Mouse (Mus musculus) cerebellum, postnatal 10 days (tissue): ENCODE results near the gene Tmem131.
A peak's percentile ranks its signal among the peaks of the same experiment; 100 is the strongest.

ENCODE experiments used
- DNase-seq, 2 experiments: peaks; one replicate each; pipeline ENCODE4 v3.0.0; 2021; ENCODE audit warnings: mixed read lengths in 2 of 2

The Tmem131 gene

GRCm38 (mm10) chr1:36772198-36772934 lies 171.1 kb downstream of the Tmem131 start:
- no peak for DNase-seq

DNA sequence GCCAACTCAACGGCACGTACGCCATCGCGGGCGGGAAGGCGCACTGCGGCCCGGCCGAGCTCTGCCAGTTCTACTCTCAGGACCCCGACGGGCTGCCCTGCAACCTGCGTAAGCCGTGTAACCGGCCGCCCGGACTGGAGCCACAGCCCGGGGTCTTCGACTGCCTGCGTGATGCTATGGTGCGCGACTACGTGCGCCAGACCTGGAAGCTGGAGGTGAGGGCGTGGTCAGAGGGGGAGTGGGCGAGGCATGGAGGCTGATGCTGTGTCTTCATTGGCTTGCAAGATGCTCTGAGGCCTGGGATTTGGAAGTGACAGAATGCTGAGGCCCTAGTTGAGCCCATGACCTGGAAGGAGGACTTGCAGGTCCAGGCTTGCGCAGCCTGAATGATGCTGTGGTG lies 172.5 kb downstream of the Tmem131 start:
- peak; percentile 56 to 63 for DNase-seq

DNA sequence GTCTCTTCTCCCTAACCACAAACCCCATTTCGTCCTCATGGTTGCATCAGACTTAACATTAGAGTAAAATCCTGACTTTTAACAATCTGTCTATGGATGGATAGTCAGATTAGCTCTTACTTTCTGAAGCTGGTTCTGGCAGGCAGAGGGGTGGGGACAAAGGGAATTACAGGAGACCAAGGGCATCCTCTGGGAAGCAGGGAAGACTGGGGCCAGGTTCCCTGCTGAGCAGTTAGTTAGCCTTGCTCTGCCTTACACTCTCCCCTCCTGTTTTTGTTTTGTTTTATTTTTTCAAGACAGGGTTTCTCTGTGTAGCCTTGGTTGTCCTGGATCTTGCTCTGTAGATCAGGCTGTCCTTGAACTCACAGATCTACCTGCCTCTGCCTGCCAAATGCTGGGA lies 173.5 kb downstream of the Tmem131 start:
- DNase-seq, result no peak

DNA sequence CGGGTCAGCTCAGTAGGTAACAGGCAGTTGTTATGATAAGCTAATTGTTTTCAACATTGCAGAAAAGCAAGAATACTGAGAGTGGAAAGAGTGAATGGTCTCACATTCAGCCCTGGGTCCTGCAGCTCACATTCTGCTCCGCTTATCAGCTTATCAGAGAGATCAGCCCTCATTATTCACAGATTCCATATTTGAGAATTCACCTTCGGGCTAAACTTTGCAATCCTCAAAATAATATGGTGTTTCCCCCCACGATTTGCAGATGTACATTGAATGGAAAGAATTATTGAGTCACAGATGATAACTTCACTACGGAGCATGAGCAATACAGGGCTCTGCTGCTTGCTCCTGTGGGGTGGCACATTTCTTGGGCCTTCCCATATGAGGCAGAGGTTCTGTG lies 174.7 kb downstream of the Tmem131 start:
- no peak for DNase-seq

DNA sequence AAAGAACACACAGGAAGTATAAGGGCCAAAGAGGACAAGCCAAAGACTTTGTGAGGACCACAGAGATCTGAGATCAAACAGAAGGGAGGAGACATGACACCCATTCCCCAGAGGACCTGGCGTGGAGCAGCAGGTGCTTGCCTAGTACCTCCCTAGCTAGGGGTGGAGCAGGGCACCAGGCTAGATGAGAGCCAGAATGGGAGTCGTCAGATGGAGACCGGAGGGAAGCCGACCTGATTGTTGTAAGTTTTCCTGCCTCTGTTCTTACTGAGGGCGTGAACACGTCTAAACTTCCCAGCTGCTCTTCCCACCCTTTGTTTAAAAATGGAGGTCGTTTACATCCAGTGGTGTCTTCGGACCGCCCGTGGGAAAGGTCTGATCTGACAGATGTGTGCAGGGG lies 176.1 kb downstream of the Tmem131 start:
- DNase-seq, result no peak

DNA sequence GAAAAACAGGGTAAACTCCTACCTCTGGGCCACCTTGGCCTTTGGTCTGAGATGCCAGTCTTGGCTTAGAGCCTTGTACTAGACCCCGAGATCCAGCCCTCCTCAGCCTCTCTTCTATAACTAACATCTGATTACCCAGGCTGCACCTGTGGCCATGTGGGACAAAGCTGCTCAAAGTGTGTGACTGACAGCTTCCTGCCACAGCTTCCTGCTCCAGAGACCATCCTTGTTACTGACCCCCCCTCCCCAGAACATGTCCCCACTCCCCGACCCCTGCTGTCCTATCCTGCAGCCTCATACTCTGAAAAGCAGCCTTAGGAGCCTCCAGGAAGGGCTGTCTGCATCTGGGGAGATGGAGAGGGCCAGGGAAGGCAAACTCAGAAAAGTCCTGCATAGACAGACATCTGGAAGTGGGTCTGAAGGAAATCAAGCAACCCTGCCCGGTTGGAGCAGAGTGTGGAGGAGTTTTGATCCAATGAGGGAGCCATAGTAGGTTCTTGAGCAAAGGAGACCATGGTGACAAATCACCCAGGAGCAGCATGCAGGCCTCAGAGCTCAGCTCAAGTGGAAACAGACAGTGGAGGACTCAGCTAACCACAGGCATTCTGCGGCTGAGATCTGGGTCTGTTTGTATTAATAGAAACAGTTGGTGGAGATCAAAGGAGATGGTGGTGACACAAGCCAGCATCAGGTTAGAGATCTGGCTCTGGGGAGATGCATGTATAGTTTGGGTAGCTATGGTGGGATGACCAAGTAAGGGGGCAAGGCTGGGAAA lies 176.8 kb downstream of the Tmem131 start:
- no peak for DNase-seq

DNA sequence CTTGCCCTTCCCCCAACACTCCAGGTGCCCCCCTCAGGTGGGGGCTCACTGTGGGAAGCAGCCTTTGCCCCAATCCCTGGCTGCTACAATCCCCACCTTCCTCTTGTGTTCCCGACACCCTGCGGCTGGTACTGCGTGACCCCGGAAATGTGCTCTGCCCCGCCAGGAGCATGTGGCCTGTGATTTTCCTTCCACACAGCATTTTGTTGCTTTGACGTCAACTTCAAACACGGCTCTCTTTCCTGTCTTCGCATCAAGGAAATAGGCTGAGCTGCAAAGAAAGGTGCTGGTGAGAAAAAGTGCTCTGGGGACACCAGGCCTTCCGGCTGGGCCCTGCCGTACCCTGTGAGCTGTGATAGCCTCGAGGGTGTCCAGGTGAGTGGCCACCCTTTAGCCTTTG lies 181.9 kb downstream of the Tmem131 start, which contains the start of gene Zap70:
Gene Zap70, plus strand, starts transcription at position 231 of the 400 bp plus-strand sequence.
- no peak for DNase-seq

DNA sequence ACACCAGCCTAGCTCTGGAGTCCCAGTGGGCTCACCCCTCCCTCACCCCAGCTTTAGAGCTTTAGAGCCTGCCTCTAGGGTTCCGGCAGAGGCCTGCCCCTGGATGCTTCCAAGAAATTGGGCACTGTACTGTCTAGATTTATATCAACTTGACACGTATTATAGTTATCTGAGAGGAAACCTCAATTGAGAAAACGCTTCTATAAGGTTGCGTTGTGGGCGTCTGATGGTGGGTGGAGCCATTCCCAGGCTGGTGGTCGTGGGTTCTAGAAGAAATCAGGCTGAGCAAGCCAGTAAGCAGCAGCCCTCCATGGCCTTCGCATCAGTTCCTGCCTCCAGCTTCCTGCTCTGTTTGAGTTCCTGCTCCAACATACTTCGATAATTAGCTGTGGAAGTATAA lies 182.4 kb downstream of the Tmem131 start:
- DNase-seq, result no peak

GRCm38 (mm10) chr1:36760401-36760800 lies 183.1 kb downstream of the Tmem131 start:
- DNase-seq, result no peak

GRCm38 (mm10) chr1:36759076-36759475 lies 184.4 kb downstream of the Tmem131 start:
- no peak for DNase-seq

DNA sequence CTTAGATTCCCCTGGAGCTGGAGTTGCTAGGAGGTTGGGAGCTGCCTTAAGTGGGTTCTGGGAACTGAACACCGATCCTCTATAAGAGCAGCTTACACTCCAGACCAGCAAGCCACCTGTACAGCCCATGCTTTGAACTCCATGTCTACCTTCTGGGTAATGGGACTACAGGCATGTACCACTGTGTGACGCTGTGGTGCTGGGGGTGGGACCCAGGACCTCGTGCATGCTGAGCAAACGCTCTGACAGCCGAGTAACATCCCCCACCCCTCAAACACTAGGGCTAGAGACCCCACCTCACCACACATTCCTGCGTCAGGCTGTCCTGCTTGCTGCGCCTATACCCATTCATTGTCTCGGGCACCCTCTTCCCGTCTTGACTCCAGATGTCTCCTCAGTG lies 184.9 kb downstream of the Tmem131 start:
- no peak for DNase-seq

GRCm38 (mm10) chr1:36753932-36754675 lies 189.4 kb downstream of the Tmem131 start:
- DNase-seq, result no peak

GRCm38 (mm10) chr1:36746452-36746851 lies 197.0 kb downstream of the Tmem131 start:
- peak; percentile 72 to 83 for DNase-seq

DNA sequence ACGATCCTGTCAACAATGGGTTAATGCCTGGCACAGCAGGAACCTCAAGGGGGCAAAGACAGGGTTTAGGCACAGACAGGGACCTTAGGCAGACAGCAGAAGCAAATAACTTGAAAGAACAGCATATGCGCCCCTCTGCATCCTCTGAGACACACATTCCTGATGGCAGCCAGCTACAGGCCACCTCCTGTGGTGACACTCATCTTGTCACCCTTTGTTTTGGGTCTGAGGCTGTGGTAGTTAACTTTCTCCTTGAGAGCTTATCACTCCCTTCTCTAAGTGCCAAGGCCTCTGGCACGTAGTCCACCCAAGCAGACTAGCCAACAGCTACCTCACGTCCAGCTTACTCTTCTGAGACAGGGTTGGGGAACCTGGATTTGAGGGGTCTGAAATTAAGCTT lies 197.8 kb downstream of the Tmem131 start:
- no peak for DNase-seq

GRCm38 (mm10) chr1:36744268-36744944 lies 199.1 kb downstream of the Tmem131 start:
- DNase-seq, result peak; percentile 87 to 90

DNA sequence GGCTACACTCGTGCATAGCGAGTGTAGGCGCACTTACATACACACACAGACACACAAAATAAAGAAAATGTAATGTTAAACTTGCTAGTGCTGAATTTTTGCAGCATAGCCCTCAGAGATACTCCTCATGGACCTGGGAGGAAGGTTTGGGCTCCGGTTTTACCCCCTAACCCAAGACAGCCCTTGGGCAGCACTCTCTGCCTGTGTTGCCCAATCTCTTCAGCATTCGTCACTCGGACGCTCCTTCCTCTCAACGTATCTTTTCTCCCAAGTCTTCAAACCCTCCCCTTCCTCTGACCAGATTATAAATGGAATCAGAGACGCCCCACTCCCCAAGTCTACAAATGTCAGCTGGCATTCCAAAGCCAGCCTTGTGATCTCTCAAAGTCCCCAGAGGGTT lies 200.4 kb downstream of the Tmem131 start:
- no peak for DNase-seq
